Mouse (Mus musculus) lung, adult 2 months (tissue): ENCODE measurements around the gene Ldb3.

Source experiments
- CTCF ChIP-seq: fragments of 200-500 bp; IDR thresholded peaks from 2 replicates; pipeline ENCODE4 v1.5.1; 2011; ENCODE audit warnings: mild to moderate bottlenecking, low read length, control low read depth; ENCODE audit not compliant: insufficient read depth
- POLR2A ChIP-seq: fragments of 200-500 bp; IDR thresholded peaks from 2 replicates; pipeline ENCODE4 v1.6.1; 2011; ENCODE audit warnings: low read depth, mild to moderate bottlenecking, control low read depth, low read length, borderline replicate concordance; ENCODE audit errors: extremely low read depth

DNA sequence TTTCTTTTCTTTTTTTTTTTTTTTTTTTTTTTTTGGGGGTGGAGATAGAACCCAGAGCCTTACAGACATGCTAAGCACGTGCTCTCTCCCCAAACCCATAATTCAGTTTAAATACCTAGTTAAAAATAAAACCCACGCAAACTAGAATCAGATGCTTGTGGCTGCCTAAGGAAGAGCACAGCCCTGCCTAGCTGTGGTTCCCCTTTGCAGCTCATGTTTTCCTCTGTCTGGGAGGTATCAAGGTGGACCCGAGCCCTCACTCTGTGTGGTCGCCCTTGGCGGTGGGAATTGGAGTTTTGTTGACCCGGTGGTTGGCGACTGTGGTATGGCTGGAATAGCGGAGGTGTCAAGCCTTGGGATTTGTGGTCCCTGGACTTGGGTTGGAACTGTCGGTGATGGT, 29.5 kb downstream of the Ldb3 start:
- no peak for TF ChIP-seq CTCF
- no peak for TF ChIP-seq POLR2A
